Mouse (Mus musculus) heart, postnatal 4 days (tissue): ENCODE measurements at regions not wholly inside any gene's neighbourhood (a gene's known extent, or its start where the extent isn't known, plus 50 kb on each side); places are given as distances from the start of the nearest gene placed in this dataset.

Source experiments
- DNase-seq: peaks from one replicate; pipeline ENCODE4 v3.0.0; 2021

- DNase-seq: no peak
Measured at GRCm38 (mm10) chr1:45745136-45745535, 49.8 kb upstream of the Wdr75 start.
